ENCODE assay signal across 8 mouse cellular contexts in genomic region chr12:31949193-31949741, GRCm38 (mm10). TPM values are rescaled to one million over a fixed set of nuclear protein-coding genes. Genes with fewer than 3 reads are reported as not detected.
A peak's percentile ranks its signal among the peaks of the same experiment; 100 is the strongest.
DNase-seq lines count a peak whose midpoint lies in the region; ATAC-seq lines count a peak whose summit lies in the region.

No protein-coding gene starts in this region.

- peak overlapping the region; percentile 85 for H3K27ac ChIP-seq in brown adipose tissue, adult 24 weeks (replicated peaks; ENCODE audit: low read depth, low read length)
- peak overlapping the region; percentile 100 for H3K27ac ChIP-seq in heart, embryonic 13.5 days (replicated peaks)
- peak overlapping the region; percentile 98 for H3K27ac ChIP-seq in liver, embryonic 12.5 days
- H3K27ac ChIP-seq in stomach, embryonic 15.5 days, result peak overlapping the region; percentile 98

- DNase-seq in CD4-positive, CD25-positive, alpha-beta regulatory T cell, adult 2 months (ENCODE audit: low read depth, low spot score), result peak; percentile 87
- peak; percentile 51 for DNase-seq in fat pad, adult 2 months (ENCODE audit: extremely low read depth, low read depth, low spot score)
- peak; percentile 97 for DNase-seq in kidney, postnatal 10 days
- DNase-seq in natural killer cell, adult 2 months (ENCODE audit: low spot score in 2 of 2), result peak; percentile 89 to 90

- H3K4me1 ChIP-seq in brown adipose tissue, adult 24 weeks (ENCODE audit: control insufficient read depth, insufficient read depth, insufficient read length, low read length), result no peaks in the 10 kb centered on the region
- H3K4me1 ChIP-seq in heart, embryonic 13.5 days, result peaks cover 25% of the 10 kb centered on the region
- peaks cover 48% of the 10 kb centered on the region for H3K4me1 ChIP-seq in liver, embryonic 12.5 days
- H3K4me1 ChIP-seq in stomach, embryonic 15.5 days, result no peaks in the 10 kb centered on the region

- H3K9ac ChIP-seq in heart, embryonic 13.5 days, result peak overlapping the region; percentile 99
- H3K9ac ChIP-seq in liver, embryonic 12.5 days, result peak overlapping the region; percentile 98
- H3K9ac ChIP-seq in stomach, embryonic 15.5 days, result peak overlapping the region; percentile 59

- H3K4me3 ChIP-seq in brown adipose tissue, adult 24 weeks (ENCODE audit: insufficient read depth, low read depth, low read length), result peak overlapping the region; percentile 76
- H3K4me3 ChIP-seq in heart, embryonic 13.5 days, result peak overlapping the region; percentile 93
- H3K4me3 ChIP-seq in liver, embryonic 12.5 days, result peak overlapping the region; percentile 99
- peak overlapping the region; percentile 85 for H3K4me3 ChIP-seq in stomach, embryonic 15.5 days (replicated peaks)

- H3K4me2 ChIP-seq in heart, embryonic 13.5 days, result peak overlapping the region; percentile 76
- peak overlapping the region; percentile 85 for H3K4me2 ChIP-seq in liver, embryonic 12.5 days
- H3K4me2 ChIP-seq in stomach, embryonic 15.5 days, result peak overlapping the region; percentile 66

- no peaks in the 10 kb centered on the region for H3K27me3 ChIP-seq in heart, embryonic 13.5 days (replicated peaks)
- no peaks in the 10 kb centered on the region for H3K27me3 ChIP-seq in liver, embryonic 12.5 days (replicated peaks)
- no peaks in the 10 kb centered on the region for H3K27me3 ChIP-seq in stomach, embryonic 15.5 days (replicated peaks)

- WGBS in heart, embryonic 13.5 days, result under 1% methylated on average over 58 of the region's 58 CpGs
- 5% methylated on average over 56 of the region's 58 CpGs for WGBS in liver, embryonic 12.5 days (ENCODE audit: insufficient replicate concordance)
- under 1% methylated on average over 57 of the region's 58 CpGs for WGBS in stomach, embryonic 15.5 days

- H3K36me3 ChIP-seq in heart, embryonic 13.5 days, result 0 out of 2 replicates have a peak, but pooled peaks cover 2% of the 10 kb centered on the region
- no peaks in the 10 kb centered on the region for H3K36me3 ChIP-seq in liver, embryonic 12.5 days
- no peaks in the 10 kb centered on the region for H3K36me3 ChIP-seq in stomach, embryonic 15.5 days

- peak; percentile 73 for ATAC-seq in heart, embryonic 13.5 days (ENCODE audit: extremely low read depth, insufficient number of reproducible peaks, low FRiP score, low TSS enrichment)
- ATAC-seq in liver, embryonic 12.5 days, result peak; percentile 58
- ATAC-seq in stomach, embryonic 15.5 days (ENCODE audit: insufficient read depth, low FRiP score, low read depth), result peak; percentile 75

- no peaks in the 10 kb centered on the region for H3K9me3 ChIP-seq in heart, embryonic 13.5 days
- no peaks in the 10 kb centered on the region for H3K9me3 ChIP-seq in liver, embryonic 12.5 days (replicated peaks)
- no peaks in the 10 kb centered on the region for H3K9me3 ChIP-seq in stomach, embryonic 15.5 days

RNA-seq across cellular contexts. Expression of gene Hbp1, which starts 1.1 kb away (rescaled TPM):
- polyA plus RNA-seq in brown adipose tissue, adult 24 weeks (2012; ENCODE audit: insufficient read depth, insufficient read length, missing spikeins), result 57.8 and 69.0 TPM in 2 replicates
- 89.2 and 95.3 TPM in 2 replicates for polyA plus RNA-seq in heart, embryonic 13.5 days (2015; fragmentation: Nextera tagmentation; extraction: Ambion mirVana)
- polyA plus RNA-seq in liver, embryonic 12.5 days (2016; fragmentation: Nextera tagmentation; extraction: Ambion mirVana), result 33.7 and 36.6 TPM in 2 replicates
- 97.8 and 99.6 TPM in 2 replicates for polyA plus RNA-seq in stomach, embryonic 15.5 days (2015; fragmentation: Nextera tagmentation; extraction: Ambion mirVana)

Comparison
In these comparisons a context has a peak if more than half of its experiments do, and no peak if none do; other contexts are left out.
1. Peak in every context shown above with its lines: DNase-seq, ATAC-seq, H3K4me3 ChIP-seq and H3K27ac ChIP-seq.